Mouse (Mus musculus) limb, embryonic 14.5 days (tissue): ENCODE results near the gene Golga4. TPM values are rescaled to one million over a fixed set of nuclear protein-coding genes. Genes with fewer than 3 reads are reported as not detected.

ENCODE experiments used
- ATAC-seq: fragments of 200-750 bp; cut with Nextera tagmentation; 2 replicates; pipeline ENCODE4 v1.8.0; 2017; ENCODE audit warnings: low read depth, moderate number of reproducible peaks, moderate TSS enrichment; ENCODE audit not compliant: low FRiP score
- DNase-seq: peaks from one replicate; pipeline ENCODE4 v3.0.0-alpha.2; 2015; ENCODE audit warnings: low spot score
- H3K27ac ChIP-seq: fragments of 300-500 bp; sonication (generic); replicated peaks from 2 replicates; pipeline ENCODE4 v1.5.1; 2014; ENCODE audit warnings: low read depth, mild to moderate bottlenecking, low read length, moderate library complexity, mixed read lengths
- H3K27me3 ChIP-seq: fragments of 300-500 bp; sonication (generic); 2 replicates; pipeline ENCODE4 v1.6.1; 2014; ENCODE audit warnings: low read length, mixed read lengths; ENCODE audit not compliant: control insufficient read depth, insufficient read depth
- H3K36me3 ChIP-seq: fragments of 300-500 bp; sonication (generic); 2 replicates; pipeline ENCODE4 v1.6.1; 2014; ENCODE audit warnings: mild to moderate bottlenecking, low read length, moderate library complexity, mixed read lengths; ENCODE audit not compliant: control insufficient read depth, insufficient read depth
- H3K4me1 ChIP-seq: fragments of 300-500 bp; sonication (generic); 2 replicates; pipeline ENCODE4 v1.6.1; 2014; ENCODE audit warnings: antibody characterized with exemption, low read length, mixed read lengths; ENCODE audit not compliant: control insufficient read depth, insufficient read depth
- H3K4me2 ChIP-seq: fragments of 300-500 bp; sonication (generic); replicated peaks from 2 replicates; pipeline ENCODE4 v1.6.1; 2014; ENCODE audit warnings: low read depth, mild to moderate bottlenecking, low read length, moderate library complexity; ENCODE audit not compliant: severe bottlenecking
- H3K4me3 ChIP-seq: fragments of 300-500 bp; sonication (generic); replicated peaks from 2 replicates; pipeline ENCODE4 v1.5.1; 2014; ENCODE audit warnings: low read length
- H3K9ac ChIP-seq: fragments of 300-500 bp; sonication (generic); 2 replicates; pipeline ENCODE4 v1.6.1; 2014; ENCODE audit warnings: mild to moderate bottlenecking, low read depth, low read length, moderate library complexity; ENCODE audit not compliant: severe bottlenecking
- H3K9me3 ChIP-seq: fragments of 300-500 bp; sonication (generic); 2 replicates; pipeline ENCODE4 v1.6.1; 2016; ENCODE audit warnings: low read length; ENCODE audit not compliant: control insufficient read depth
- POLR2A ChIP-seq: fragments of 200-500 bp; IDR thresholded peaks from 2 replicates; pipeline ENCODE4 v1.8.0; 2012; ENCODE audit warnings: inconsistent platforms, mild to moderate bottlenecking, moderate library complexity, borderline replicate concordance; ENCODE audit not compliant: insufficient read depth, insufficient read length; ENCODE audit errors: extremely low read depth
- WGBS: fragments of 180-500 bp; shearing (Covaris S2); extraction: QIAGEN DNeasy Blood & Tissue Kit; methylation state at CpG from one replicate; pipeline ENCODE4 v1.1.7; 2014; 5-methylcytosine and 5-hydroxymethylcytosine counted together
- polyA plus RNA-seq, 2 experiments: library from polyadenylated mRNA; depleted of rRNA in 1 of 2; stranded (reverse) in 1 of 2; unstranded in 1 of 2; fragments of >200 nt; fragmentation: Nextera tagmentation in 1 of 2; extraction: Ambion mirVana in 1 of 2; gene quantifications; 2 replicates each; pipeline versions ENCODE4 v1.2.1 to v1.2.3; 2012 to 2014

The Golga4 gene
- polyA plus RNA-seq, 2 experiments: 47.2 to 54.5 TPM

- WGBS: 85% methylated on average over 6 of the region's 6 CpGs
- Histone ChIP-seq H3K9me3 (no peaks in the 10 kb centered on the region), H3K4me1 (peaks cover 17% of the 10 kb centered on the region; the same call in 1 of the 2 replicates), H3K4me3 (no peak overlapping the region), H3K27me3 (no peaks in the 10 kb centered on the region), H3K4me2 (no peak overlapping the region), H3K36me3 (peaks cover under 1% of the 10 kb centered on the region; the same call in 1 of the 2 replicates), H3K27ac (no peak overlapping the region), H3K9ac (no peak overlapping the region)
- no peak for ATAC-seq
- DNase-seq: no peak
- no peak for TF ChIP-seq POLR2A
These were observed 115.6 kb downstream of the Golga4 start for GRCm38 (mm10) chr9:118621691-118622090.

- Histone ChIP-seq H3K4me3 (no peak overlapping the region), H3K9ac (no peak overlapping the region), H3K27me3 (no peaks in the 10 kb centered on the region), H3K36me3 (peaks cover 9% of the 10 kb centered on the region), H3K27ac (no peak overlapping the region), H3K9me3 (no peaks in the 10 kb centered on the region), H3K4me2 (no peak overlapping the region), H3K4me1 (peaks cover 17% of the 10 kb centered on the region; the same call in 1 of the 2 replicates)
- ATAC-seq: no peak
- no peak for DNase-seq
- no peak for TF ChIP-seq POLR2A
- WGBS: 87% methylated on average over 18 of the region's 18 CpGs
These were observed 116.5 kb downstream of the Golga4 start for GRCm38 (mm10) chr9:118622376-118623166.

- ATAC-seq: peak; percentile 23; the same call in 1 of the 2 replicates
- 64% methylated on average over 9 of the region's 9 CpGs for WGBS
- Histone ChIP-seq H3K4me1 (peaks cover 17% of the 10 kb centered on the region; the same call in 1 of the 2 replicates), H3K4me2 (no peak overlapping the region), H3K27ac (no peak overlapping the region), H3K36me3 (peaks cover 9% of the 10 kb centered on the region), H3K4me3 (no peak overlapping the region), H3K9me3 (no peaks in the 10 kb centered on the region), H3K9ac (no peak overlapping the region), H3K27me3 (no peaks in the 10 kb centered on the region)
- DNase-seq: no peak
- TF ChIP-seq POLR2A: no peak
These were observed 117.4 kb downstream of the Golga4 start for GRCm38 (mm10) chr9:118623483-118623882.

- Histone ChIP-seq H3K36me3 (peaks cover 9% of the 10 kb centered on the region), H3K27ac (no peak overlapping the region; the same call in 1 of the 2 replicates), H3K4me2 (no peak overlapping the region), H3K9ac (no peak overlapping the region), H3K27me3 (no peaks in the 10 kb centered on the region), H3K9me3 (no peaks in the 10 kb centered on the region), H3K4me1 (peaks cover 17% of the 10 kb centered on the region; the same call in 1 of the 2 replicates), H3K4me3 (no peak overlapping the region)
- DNase-seq: no peak
- WGBS: 24% methylated on average over 7 of the region's 7 CpGs
- TF ChIP-seq POLR2A: no peak
- ATAC-seq: no peak
These were observed 118.1 kb downstream of the Golga4 start for GRCm38 (mm10) chr9:118624146-118624545.

GRCm38 (mm10) chr9:118629763-118630379, 123.8 kb downstream of the Golga4 start:
- ATAC-seq (no peak), DNase-seq (no peak)
- Histone ChIP-seq H3K9ac (no peak overlapping the region), H3K9me3 (no peaks in the 10 kb centered on the region), H3K4me1 (no peaks in the 10 kb centered on the region), H3K27me3 (no peaks in the 10 kb centered on the region), H3K4me2 (no peak overlapping the region), H3K36me3 (peaks cover 9% of the 10 kb centered on the region), H3K27ac (no peak overlapping the region), H3K4me3 (no peak overlapping the region)
- TF ChIP-seq POLR2A: no peak
- 43% methylated on average over 6 of the region's 6 CpGs for WGBS

Other genes starting within 250 kb of the Golga4 start
- 0.97 and 1.0 TPM in 2 replicates for gene Eomes, start 28.1 kb upstream of the Golga4 start, polyA plus RNA-seq (2012; rRNA removed)
- gene Eomes, start 28.1 kb upstream of the Golga4 start, polyA plus RNA-seq (2014; fragmentation: Nextera tagmentation; extraction: Ambion mirVana): 0.18 and 0.59 TPM in 2 replicates
- gene Itga9, start 100.4 kb downstream of the Golga4 start, polyA plus RNA-seq (2012; rRNA removed): 19.7 and 19.8 TPM in 2 replicates
- gene Itga9, start 100.4 kb downstream of the Golga4 start, polyA plus RNA-seq (2014; fragmentation: Nextera tagmentation; extraction: Ambion mirVana): 10.0 and 13.2 TPM in 2 replicates